Mouse (Mus musculus) monocyte, adult 2 months (primary cell): ENCODE results near the gene Aqp3.

Source experiments
- DNase-seq, 2 experiments: peaks; one replicate each; pipeline ENCODE4 v3.0.0; 2022; ENCODE audit warnings: low spot score in 2 of 2, low read depth in 1 of 2

Gene Aqp3

GRCm38 (mm10) chr4:41065196-41065595, 32.8 kb downstream of the Aqp3 start:
- DNase-seq = no peak

GRCm38 (mm10) chr4:41063894-41064673, 33.9 kb downstream of the Aqp3 start:
- no peak for DNase-seq

DNA sequence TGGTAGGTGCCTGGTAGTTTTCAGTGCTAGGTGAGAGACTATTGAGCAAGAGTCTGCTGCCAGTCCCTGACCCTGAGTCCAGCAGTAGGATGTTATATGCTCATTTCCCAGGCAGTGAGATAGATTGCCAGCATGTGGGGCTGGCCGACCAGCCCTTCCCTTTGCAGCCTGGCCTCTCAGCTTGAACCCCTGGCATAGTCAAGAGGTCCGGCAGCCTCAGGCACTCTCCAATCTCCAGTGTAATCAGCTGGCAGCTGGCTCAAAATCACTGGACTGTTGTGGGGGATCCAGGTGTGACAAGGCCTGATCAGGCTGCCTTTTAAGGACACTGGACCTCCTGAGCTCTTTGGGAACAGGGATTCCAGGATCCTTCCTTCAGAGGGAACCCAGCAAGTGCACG, 34.6 kb downstream of the Aqp3 start:
- DNase-seq = no peak

DNA sequence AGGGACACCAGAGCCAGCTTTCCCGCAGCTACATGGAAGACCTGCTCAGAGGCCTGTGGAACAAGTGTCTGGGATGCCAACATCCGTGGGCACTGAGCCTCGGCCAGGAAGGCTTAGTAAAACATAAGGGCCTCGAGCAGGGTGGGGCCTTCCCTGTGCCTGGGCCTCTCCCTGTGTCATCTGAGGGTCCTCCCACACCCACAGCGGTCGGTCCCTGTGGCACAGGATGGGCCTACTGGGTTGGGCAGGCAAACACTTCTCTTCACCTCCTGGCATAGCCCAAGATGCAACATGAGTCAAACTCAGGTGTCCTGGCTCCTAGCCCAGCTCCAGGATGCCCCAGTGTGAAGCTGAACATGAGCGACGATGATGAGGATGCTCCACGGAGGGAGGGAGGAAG, 40.6 kb downstream of the Aqp3 start:
- DNase-seq = no peak

DNA sequence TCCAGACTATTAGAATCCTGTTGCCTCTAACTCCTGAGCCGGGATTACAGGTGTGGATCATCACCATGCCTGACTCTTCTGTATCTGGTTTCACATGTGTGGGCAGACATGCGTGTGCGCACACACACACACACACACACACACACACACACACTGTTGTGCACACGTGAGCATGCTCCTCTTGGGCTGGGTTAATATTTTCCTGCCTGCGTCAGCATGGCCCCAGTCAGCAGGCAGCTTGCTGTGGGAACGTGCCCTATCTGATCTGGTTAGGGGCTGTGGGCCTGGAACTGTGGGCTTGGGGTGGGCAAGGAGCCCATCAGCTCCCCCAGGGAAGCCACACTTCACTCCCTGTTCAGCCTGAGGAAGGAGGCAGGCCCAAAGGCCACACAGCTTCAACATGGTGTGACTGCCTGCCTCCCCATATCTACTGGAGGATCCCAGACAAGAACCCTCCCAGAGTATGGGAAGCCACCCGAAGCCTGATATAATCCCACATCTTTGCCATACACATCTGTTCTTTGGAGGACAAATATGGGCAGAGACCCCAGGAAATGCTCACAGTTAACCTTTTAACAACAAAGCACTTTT, 41.1 kb downstream of the Aqp3 start:
- DNase-seq = no peak

DNA sequence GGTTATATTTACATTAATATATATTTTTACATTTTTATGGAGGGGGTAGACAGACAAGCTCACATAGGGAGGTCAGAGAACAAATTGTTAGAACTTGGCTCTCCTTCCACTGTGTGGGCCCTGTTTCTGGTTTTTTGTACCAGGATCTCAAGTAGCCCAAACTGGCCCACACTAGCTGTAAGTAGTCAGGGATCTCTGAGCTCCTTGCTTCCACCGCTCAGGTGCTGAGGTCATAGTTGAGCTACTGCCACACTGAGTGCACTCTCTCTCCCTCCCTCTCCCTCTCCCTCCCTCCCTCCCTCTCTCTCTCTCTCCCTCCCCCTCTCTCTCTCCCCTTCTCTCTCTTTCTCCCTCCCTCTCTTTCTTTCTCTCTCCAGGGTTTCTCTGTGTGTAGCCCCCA, 41.7 kb downstream of the Aqp3 start:
- DNase-seq = no peak

DNA sequence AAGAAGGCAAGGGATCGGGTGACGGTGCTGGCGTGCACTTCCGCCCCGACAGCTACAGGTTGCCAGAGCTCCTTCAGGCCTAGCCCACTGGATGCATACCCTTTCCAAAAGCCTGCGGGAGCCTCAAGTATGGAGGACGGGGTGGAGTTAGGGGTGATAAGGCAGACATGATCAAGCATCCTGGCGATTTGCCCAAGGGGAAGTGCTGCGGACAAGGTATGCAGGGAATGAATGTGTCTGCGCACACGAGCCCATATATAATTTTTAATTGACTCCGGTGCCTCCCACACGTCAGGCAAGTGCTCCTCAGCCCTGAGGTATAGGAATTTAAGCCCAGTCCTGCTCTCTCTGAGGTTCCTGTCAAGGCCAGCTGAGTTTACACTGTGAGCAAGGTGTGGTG, 42.9 kb downstream of the Aqp3 start:
- DNase-seq = no peak

GRCm38 (mm10) chr4:41051781-41052180, 46.2 kb downstream of the Aqp3 start:
- no peak for DNase-seq

- peak; percentile 9 to 22 for DNase-seq
Observed at GRCm38 (mm10) chr4:41050726-41051675, 47.0 kb downstream of the Aqp3 start.

DNA sequence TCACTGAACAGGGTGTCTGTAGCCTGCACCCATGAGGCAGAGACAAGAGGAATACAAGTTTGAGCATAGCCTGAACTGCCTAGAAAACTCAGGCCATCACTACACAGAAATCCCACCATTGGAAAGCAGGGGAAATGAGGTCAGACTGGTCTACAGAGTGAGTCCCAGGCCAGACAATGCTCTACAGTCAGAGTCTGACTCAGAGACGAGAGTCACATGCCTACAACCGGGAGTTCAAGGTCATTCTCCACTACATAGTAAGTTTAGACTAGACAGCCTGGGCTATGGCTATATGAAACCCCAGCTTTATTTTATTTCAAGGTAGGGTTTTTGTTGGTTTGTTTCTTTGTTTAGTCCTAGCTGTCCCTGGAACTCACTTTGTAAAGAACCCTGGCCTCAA, 49.1 kb downstream of the Aqp3 start:
- no peak for DNase-seq

DNA sequence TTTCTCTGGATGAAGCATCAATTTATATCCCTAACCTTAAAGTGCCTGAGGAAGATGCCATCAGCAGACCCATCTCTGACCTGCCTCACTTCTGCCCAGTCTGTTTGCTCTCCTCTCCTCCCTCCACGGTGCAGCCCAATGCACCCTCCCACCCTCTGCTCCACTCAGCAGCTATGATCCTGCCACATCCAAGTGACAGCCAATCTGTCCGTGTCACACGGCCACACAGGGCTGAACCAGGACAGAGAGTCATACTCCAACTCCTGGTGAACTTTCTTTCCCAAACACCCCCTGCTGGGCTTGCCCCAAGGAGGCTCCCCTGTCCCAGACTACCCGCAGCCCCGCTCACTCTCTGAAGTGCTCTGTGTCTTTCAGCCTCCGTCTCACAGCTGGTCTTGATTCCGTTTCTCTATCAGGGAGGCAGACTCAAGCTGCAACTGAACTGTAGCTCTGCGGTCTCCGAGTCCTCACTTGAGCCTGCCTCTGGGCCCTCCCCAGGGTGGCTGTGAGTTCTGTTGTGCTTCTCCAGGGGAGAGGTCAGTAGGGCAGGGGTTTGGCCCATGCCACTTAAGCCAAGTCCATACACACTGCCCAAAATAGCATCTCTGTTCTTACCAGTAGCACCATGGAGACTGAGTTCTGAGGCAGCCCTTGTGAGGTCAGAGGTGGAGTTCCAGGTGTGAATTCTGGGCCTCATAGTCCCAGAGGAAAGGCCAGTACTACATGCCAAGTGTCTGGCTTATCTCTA, 50.3 kb downstream of the Aqp3 start, which contains the start of gene Aqp7:
Gene Aqp7 (minus strand): TSS at position 616 of the 748 bp plus-strand sequence.
- DNase-seq = no peak

DNA sequence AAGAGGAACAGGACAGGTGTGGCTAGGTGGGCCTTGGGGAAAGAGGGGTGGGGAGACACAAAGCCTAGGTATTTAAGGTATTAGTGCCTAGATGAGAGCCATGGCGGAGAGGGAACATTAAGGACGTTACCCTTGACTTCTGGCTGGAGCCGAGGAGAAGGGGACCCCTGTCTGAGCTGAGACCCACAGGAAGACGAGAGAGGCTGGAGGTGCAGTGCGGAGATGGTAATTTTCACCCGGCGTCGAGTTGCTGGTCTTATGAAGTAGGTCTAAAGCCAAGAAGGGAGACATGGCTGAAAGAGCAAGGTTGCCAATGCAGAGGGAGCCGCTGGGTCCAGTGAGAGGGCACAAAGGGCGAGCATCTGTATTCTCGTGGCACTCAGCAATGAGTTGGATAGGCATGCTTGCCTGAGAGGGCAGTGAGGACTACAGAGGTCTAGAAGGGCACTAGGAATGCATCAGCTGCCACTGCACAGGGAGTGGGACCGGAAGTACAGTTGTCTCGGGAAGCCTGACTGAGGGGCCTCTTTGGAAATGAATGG, 51.7 kb downstream of the Aqp3 start:
- DNase-seq = no peak

DNA sequence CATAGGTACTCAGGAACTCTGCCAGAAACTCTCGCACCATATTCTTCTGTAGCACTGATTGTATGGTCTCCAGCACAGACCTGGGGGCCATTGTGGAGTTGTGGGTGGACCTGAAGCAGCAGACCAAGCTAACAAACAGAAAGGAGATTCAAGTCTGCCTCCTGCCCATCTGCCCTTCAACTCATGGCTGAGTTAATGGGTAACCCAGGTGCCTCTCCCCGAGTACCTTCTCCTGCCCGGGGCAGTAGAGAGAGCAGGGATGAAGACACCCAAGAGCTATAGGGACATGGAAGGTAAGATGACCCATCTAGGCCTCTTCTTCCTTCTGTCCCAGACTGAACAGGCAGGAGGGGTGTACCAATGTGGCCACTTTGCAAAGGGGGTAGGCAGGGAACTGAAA, 52.7 kb downstream of the Aqp3 start:
- no peak for DNase-seq

DNA sequence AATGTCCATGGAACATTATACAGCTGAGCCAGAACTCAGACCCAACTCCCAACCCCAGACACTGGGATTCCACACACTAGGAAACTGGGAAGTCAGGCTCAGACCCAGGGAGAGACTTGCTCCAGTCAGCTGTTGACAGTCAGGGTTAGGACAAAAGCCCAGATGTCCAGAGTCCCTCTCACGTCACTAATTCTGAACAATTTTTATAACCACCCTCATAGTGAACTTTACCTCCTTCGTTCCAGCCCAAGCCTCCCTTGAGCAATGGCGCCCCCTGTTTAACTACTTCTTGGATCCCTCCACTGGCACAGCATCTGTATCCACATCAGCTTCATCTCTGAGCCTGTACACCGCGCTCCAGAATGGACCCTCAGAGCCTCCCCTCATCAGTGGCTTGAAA, 54.0 kb downstream of the Aqp3 start:
- no peak for DNase-seq

GRCm38 (mm10) chr4:41042880-41043279, 55.1 kb downstream of the Aqp3 start:
- DNase-seq = no peak
